Mouse (Mus musculus): ENCODE measurements at regions not wholly inside any gene's neighbourhood (a gene's known extent, or its start where the extent isn't known, plus 50 kb on each side); places are given as distances from the start of the nearest gene placed in this dataset.

GRCm38 (mm10) chr11:84731890-84732289 lies 87.4 kb downstream of the Mrm1 start:
- no peaks in the 10 kb centered on the region for H3K4me1 ChIP-seq (ENCODE audit: insufficient read depth)
- DNase-seq: no peak
- WGBS: 52% methylated on average over 6 of the region's 6 CpGs
- no peak overlapping the region for H3K9ac ChIP-seq
- no peak for TF ChIP-seq CTCF (IDR thresholded peaks at IDR 0.05; ENCODE audit: low read depth)
- H3K27me3 ChIP-seq (ENCODE audit: insufficient read depth, low read length): no peaks in the 10 kb centered on the region
- H3K27ac ChIP-seq (ENCODE audit: low read depth): no peak overlapping the region
- no peaks in the 10 kb centered on the region for H3K9me3 ChIP-seq (ENCODE audit: low read depth, low read length)
- no peaks in the 10 kb centered on the region for H3K36me3 ChIP-seq (ENCODE audit: insufficient read depth)
- H3K4me2 ChIP-seq: no peak overlapping the region
- H3K4me3 ChIP-seq (ENCODE audit: low read depth, low read length): no peak overlapping the region
- no peak for ATAC-seq (ENCODE audit: insufficient read depth)

GRCm38 (mm10) chr11:84730218-84730617 lies 89.1 kb downstream of the Mrm1 start:
- no peak overlapping the region for H3K4me3 ChIP-seq (ENCODE audit: low read depth, low read length)
- H3K27ac ChIP-seq (ENCODE audit: low read depth): no peak overlapping the region
- H3K4me1 ChIP-seq (ENCODE audit: insufficient read depth): no peaks in the 10 kb centered on the region
- no peaks in the 10 kb centered on the region for H3K9me3 ChIP-seq (ENCODE audit: low read depth, low read length)
- ATAC-seq (ENCODE audit: insufficient read depth): no peak
- H3K36me3 ChIP-seq (ENCODE audit: insufficient read depth): no peaks in the 10 kb centered on the region
- no peak for DNase-seq
- TF ChIP-seq CTCF (IDR thresholded peaks at IDR 0.05; ENCODE audit: low read depth): no peak
- WGBS: 32% methylated on average over 8 of the region's 8 CpGs
- H3K27me3 ChIP-seq (ENCODE audit: insufficient read depth, low read length): no peaks in the 10 kb centered on the region
- no peak overlapping the region for H3K9ac ChIP-seq
- no peak overlapping the region for H3K4me2 ChIP-seq

- H3K27ac ChIP-seq (ENCODE audit: low read depth): no peak overlapping the region
- H3K9me3 ChIP-seq (ENCODE audit: low read depth, low read length): no peaks in the 10 kb centered on the region
- DNase-seq: peak; percentile 93
- no peaks in the 10 kb centered on the region for H3K27me3 ChIP-seq (ENCODE audit: insufficient read depth, low read length)
- no peak for TF ChIP-seq CTCF (IDR thresholded peaks at IDR 0.05; ENCODE audit: low read depth)
- no peak overlapping the region for H3K4me2 ChIP-seq
- H3K36me3 ChIP-seq (ENCODE audit: insufficient read depth): no peaks in the 10 kb centered on the region
- peak; percentile 69; the same call in 1 of the 2 replicates for ATAC-seq (ENCODE audit: insufficient read depth)
- H3K9ac ChIP-seq: no peak overlapping the region
- H3K4me3 ChIP-seq (ENCODE audit: low read depth, low read length): no peak overlapping the region
- 9% methylated on average over 2 of the region's 2 CpGs for WGBS
- H3K4me1 ChIP-seq (ENCODE audit: insufficient read depth): no peaks in the 10 kb centered on the region
Observed at GRCm38 (mm10) chr11:84729189-84729588, 90.1 kb downstream of the Mrm1 start.

- WGBS: 68% methylated on average over 18 of the region's 18 CpGs
- no peaks in the 10 kb centered on the region for H3K9me3 ChIP-seq (ENCODE audit: low read depth, low read length)
- H3K4me2 ChIP-seq: no peak overlapping the region
- H3K4me1 ChIP-seq (ENCODE audit: insufficient read depth): no peaks in the 10 kb centered on the region
- ATAC-seq (ENCODE audit: insufficient read depth) (no peak), DNase-seq (no peak)
- no peak overlapping the region for H3K9ac ChIP-seq
- no peak for TF ChIP-seq CTCF (IDR thresholded peaks at IDR 0.05; ENCODE audit: low read depth)
- no peak overlapping the region for H3K27ac ChIP-seq (ENCODE audit: low read depth)
- no peak overlapping the region for H3K4me3 ChIP-seq (ENCODE audit: low read depth, low read length)
- no peaks in the 10 kb centered on the region for H3K36me3 ChIP-seq (ENCODE audit: insufficient read depth)
- H3K27me3 ChIP-seq (ENCODE audit: insufficient read depth, low read length): 0 out of 2 replicates have a peak, but pooled peaks cover 3% of the 10 kb centered on the region
Observed at GRCm38 (mm10) chr11:84725936-84726613, 93.2 kb downstream of the Mrm1 start.

- WGBS: 43% methylated on average over 11 of the region's 11 CpGs
- no peaks in the 10 kb centered on the region for H3K9me3 ChIP-seq (ENCODE audit: low read depth, low read length)
- no peak overlapping the region for H3K27ac ChIP-seq (ENCODE audit: low read depth)
- no peak for ATAC-seq (ENCODE audit: insufficient read depth)
- no peaks in the 10 kb centered on the region for H3K4me1 ChIP-seq (ENCODE audit: insufficient read depth)
- peak; percentile 44 for DNase-seq
- no peaks in the 10 kb centered on the region for H3K36me3 ChIP-seq (ENCODE audit: insufficient read depth)
- H3K9ac ChIP-seq: no peak overlapping the region
- H3K4me3 ChIP-seq (ENCODE audit: low read depth, low read length): no peak overlapping the region
- no peak overlapping the region for H3K4me2 ChIP-seq
- 0 out of 2 replicates have a peak, but pooled peaks cover 3% of the 10 kb centered on the region for H3K27me3 ChIP-seq (ENCODE audit: insufficient read depth, low read length)
- no peak for TF ChIP-seq CTCF (IDR thresholded peaks at IDR 0.05; ENCODE audit: low read depth)
Observed at GRCm38 (mm10) chr11:84725177-84725792, 94.0 kb downstream of the Mrm1 start.

- DNase-seq (peak; percentile 81), ATAC-seq (ENCODE audit: insufficient read depth) (peak; percentile 47)
- H3K9ac ChIP-seq: no peak overlapping the region
- H3K9me3 ChIP-seq (ENCODE audit: low read depth, low read length): no peaks in the 10 kb centered on the region
- peak; percentile 47 for TF ChIP-seq CTCF (IDR thresholded peaks at IDR 0.05; ENCODE audit: low read depth)
- H3K4me2 ChIP-seq: no peak overlapping the region
- no peaks in the 10 kb centered on the region for H3K4me1 ChIP-seq (ENCODE audit: insufficient read depth)
- 0 out of 2 replicates have a peak, but pooled peaks cover 3% of the 10 kb centered on the region for H3K27me3 ChIP-seq (ENCODE audit: insufficient read depth, low read length)
- H3K4me3 ChIP-seq (ENCODE audit: low read depth, low read length): no peak overlapping the region
- 5% methylated on average over 18 of the region's 18 CpGs for WGBS
- no peaks in the 10 kb centered on the region for H3K36me3 ChIP-seq (ENCODE audit: insufficient read depth)
- no peak overlapping the region for H3K27ac ChIP-seq (ENCODE audit: low read depth)
Observed at GRCm38 (mm10) chr11:84724080-84724479, 95.2 kb downstream of the Mrm1 start.

GRCm38 (mm10) chr11:84722658-84723201 lies 96.6 kb downstream of the Mrm1 start:
- H3K4me1 ChIP-seq (ENCODE audit: insufficient read depth): no peaks in the 10 kb centered on the region
- H3K4me2 ChIP-seq: no peak overlapping the region
- ATAC-seq (ENCODE audit: insufficient read depth): no peak
- H3K9ac ChIP-seq: no peak overlapping the region
- H3K36me3 ChIP-seq (ENCODE audit: insufficient read depth): no peaks in the 10 kb centered on the region
- H3K4me3 ChIP-seq (ENCODE audit: low read depth, low read length): no peak overlapping the region
- TF ChIP-seq CTCF (IDR thresholded peaks at IDR 0.05; ENCODE audit: low read depth): no peak
- H3K27ac ChIP-seq (ENCODE audit: low read depth): no peak overlapping the region
- no peak for DNase-seq
- no peaks in the 10 kb centered on the region for H3K9me3 ChIP-seq (ENCODE audit: low read depth, low read length)
- 35% methylated on average over 12 of the region's 12 CpGs for WGBS
- H3K27me3 ChIP-seq (ENCODE audit: insufficient read depth, low read length): 0 out of 2 replicates have a peak, but pooled peaks cover 3% of the 10 kb centered on the region

All from lung, embryonic 14.5 days (tissue).